8 mouse cellular contexts compared by ENCODE assay signal in the genomic region with DNA sequence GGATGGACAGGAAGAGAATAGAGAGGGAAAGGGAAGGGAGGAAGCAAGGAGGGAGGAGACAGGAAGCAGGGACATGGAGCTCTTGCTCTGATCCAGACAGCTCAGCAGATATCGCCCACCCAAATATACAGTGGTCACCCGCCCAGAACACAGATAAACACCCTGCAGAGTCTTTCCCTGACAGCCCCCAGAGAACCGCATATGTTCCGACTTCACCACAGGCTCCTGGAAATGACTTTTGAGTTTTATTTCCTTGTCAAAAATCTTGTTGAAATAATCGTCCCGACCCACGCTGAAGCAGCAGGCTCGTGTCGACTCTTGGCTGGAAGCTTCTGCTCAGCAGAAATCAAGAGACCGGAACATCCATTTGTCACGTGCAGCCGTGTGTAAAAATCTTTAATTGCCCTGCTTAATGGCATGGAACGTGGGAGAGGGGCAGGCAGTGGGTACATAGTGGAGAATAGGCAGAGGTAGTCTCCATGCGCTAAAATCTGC.
DNase-seq lines count a peak whose midpoint lies in the region; ATAC-seq lines count a peak whose summit lies in the region.

No protein-coding gene starts in this region.

- H3K4me2 ChIP-seq in heart, embryonic 12.5 days, result peak overlapping the region; percentile 17; the same call in 1 of the 2 replicates
- H3K4me2 ChIP-seq in hindbrain, embryonic 11.5 days (replicated peaks; ENCODE audit: low read depth, low read length), result no peak overlapping the region

- H3K9ac ChIP-seq in heart, embryonic 12.5 days, result no peak overlapping the region
- no peak overlapping the region for H3K9ac ChIP-seq in hindbrain, embryonic 11.5 days (ENCODE audit: low read depth, low read length)

- H3K4me3 ChIP-seq in heart, embryonic 12.5 days, result no peak overlapping the region
- H3K4me3 ChIP-seq in heart, embryonic 10.5 days, result no peak overlapping the region
- no peak overlapping the region for H3K4me3 ChIP-seq in hindbrain, embryonic 11.5 days (ENCODE audit: low read depth, low read length)
- no peak overlapping the region for H3K4me3 ChIP-seq in midbrain, embryonic 10.5 days

- H3K27me3 ChIP-seq in heart, embryonic 12.5 days (replicated peaks), result no peaks in the 10 kb centered on the region
- no peaks in the 10 kb centered on the region for H3K27me3 ChIP-seq in heart, embryonic 10.5 days (ENCODE audit: insufficient read depth, poor library complexity, severe bottlenecking)
- no peaks in the 10 kb centered on the region for H3K27me3 ChIP-seq in hindbrain, embryonic 11.5 days (ENCODE audit: control insufficient read depth, insufficient read depth, low read length)
- H3K27me3 ChIP-seq in midbrain, embryonic 10.5 days (ENCODE audit: low read depth, poor library complexity, severe bottlenecking), result peaks cover 44% of the 10 kb centered on the region

- no peak for DNase-seq in heart, embryonic 10.5 days (ENCODE audit: low spot score)
- peak; percentile 57 for DNase-seq in brain, adult 2 months (ENCODE audit: low read depth, low spot score)
- DNase-seq in hindbrain, embryonic 11.5 days (ENCODE audit: low spot score), result peak; percentile 41
- DNase-seq in midbrain, embryonic 10.5 days (ENCODE audit: low spot score), result no peak
- no peak for DNase-seq in ovary, adult 18-20 months (ENCODE audit: low spot score)
- DNase-seq in layer of hippocampus, postnatal 10 days (ENCODE audit: low spot score in 2 of 2), result no peak
- DNase-seq in natural killer cell, adult 2 months (ENCODE audit: low spot score in 2 of 2), result no peak

- no peaks in the 10 kb centered on the region for H3K9me3 ChIP-seq in heart, embryonic 12.5 days (replicated peaks)
- H3K9me3 ChIP-seq in heart, embryonic 10.5 days, result no peaks in the 10 kb centered on the region
- H3K9me3 ChIP-seq in hindbrain, embryonic 11.5 days (ENCODE audit: control insufficient read depth, low read length), result no peaks in the 10 kb centered on the region
- no peaks in the 10 kb centered on the region for H3K9me3 ChIP-seq in midbrain, embryonic 10.5 days (replicated peaks)

- 63% methylated on average over 14 of the region's 14 CpGs for WGBS in heart, embryonic 12.5 days
- 75% methylated on average over 14 of the region's 14 CpGs for whole genome bisulfite sequencing in heart, embryonic 10.5 days
- 46% methylated on average over 14 of the region's 14 CpGs for WGBS in hindbrain, embryonic 11.5 days
- 53% methylated on average over 14 of the region's 14 CpGs for WGBS in midbrain, embryonic 10.5 days

- H3K36me3 ChIP-seq in heart, embryonic 12.5 days, result no peaks in the 10 kb centered on the region
- H3K36me3 ChIP-seq in heart, embryonic 10.5 days, result 0 out of 2 replicates have a peak, but pooled peaks cover 3% of the 10 kb centered on the region
- H3K36me3 ChIP-seq in hindbrain, embryonic 11.5 days (ENCODE audit: control insufficient read depth, insufficient read depth, low read length), result no peaks in the 10 kb centered on the region
- no peaks in the 10 kb centered on the region for H3K36me3 ChIP-seq in midbrain, embryonic 10.5 days

- peaks cover 20% of the 10 kb centered on the region for H3K4me1 ChIP-seq in heart, embryonic 12.5 days (replicated peaks)
- peaks cover 19% of the 10 kb centered on the region for H3K4me1 ChIP-seq in heart, embryonic 10.5 days
- H3K4me1 ChIP-seq in hindbrain, embryonic 11.5 days (replicated peaks; ENCODE audit: control insufficient read depth, insufficient read depth, low read length), result peaks cover 11% of the 10 kb centered on the region; the same call in 1 of the 2 replicates
- peaks cover 71% of the 10 kb centered on the region for H3K4me1 ChIP-seq in midbrain, embryonic 10.5 days

- H3K27ac ChIP-seq in heart, embryonic 12.5 days (ENCODE audit: poor library complexity, severe bottlenecking), result no peak overlapping the region
- H3K27ac ChIP-seq in heart, embryonic 10.5 days, result no peak overlapping the region
- H3K27ac ChIP-seq in hindbrain, embryonic 11.5 days (ENCODE audit: low read depth, low read length), result 0 out of 2 replicates have a peak overlapping the region, but pooled peaks have one; percentile 47
- H3K27ac ChIP-seq in midbrain, embryonic 10.5 days (replicated peaks), result peak overlapping the region; percentile 80

- ATAC-seq in heart, embryonic 12.5 days (ENCODE audit: insufficient number of reproducible peaks, low FRiP score), result no peak
- ATAC-seq in hindbrain, embryonic 11.5 days (ENCODE audit: low FRiP score), result no peak

Comparison
In these comparisons a context has a peak if more than half of its experiments do, and no peak if none do; other contexts are left out.
1. H3K27ac ChIP-seq: peak in hindbrain, embryonic 11.5 days (single experiment) and midbrain, embryonic 10.5 days (single experiment); none in heart, embryonic 12.5 days (single experiment) and heart, embryonic 10.5 days (single experiment).
2. DNase-seq: peak in brain, adult 2 months (single experiment) and hindbrain, embryonic 11.5 days (single experiment); none in heart, embryonic 10.5 days (single experiment), midbrain, embryonic 10.5 days (single experiment), ovary, adult 18-20 months (single experiment), layer of hippocampus, postnatal 10 days (0 of 2) and natural killer cell, adult 2 months (0 of 2).